Mouse (Mus musculus) embryo, embryonic 10 days (tissue): ENCODE results near the gene Ctsh.
"Not testable (repeated sequence)": the region's sequence is repeated elsewhere in the genome, so short reads cannot be mapped to it uniquely, and the experiment has no call there.

Source experiments
- DNase-seq: peaks from one replicate; pipeline ENCODE4 v3.0.0-alpha.2; 2015; ENCODE audit warnings: low spot score

The Ctsh gene

DNA sequence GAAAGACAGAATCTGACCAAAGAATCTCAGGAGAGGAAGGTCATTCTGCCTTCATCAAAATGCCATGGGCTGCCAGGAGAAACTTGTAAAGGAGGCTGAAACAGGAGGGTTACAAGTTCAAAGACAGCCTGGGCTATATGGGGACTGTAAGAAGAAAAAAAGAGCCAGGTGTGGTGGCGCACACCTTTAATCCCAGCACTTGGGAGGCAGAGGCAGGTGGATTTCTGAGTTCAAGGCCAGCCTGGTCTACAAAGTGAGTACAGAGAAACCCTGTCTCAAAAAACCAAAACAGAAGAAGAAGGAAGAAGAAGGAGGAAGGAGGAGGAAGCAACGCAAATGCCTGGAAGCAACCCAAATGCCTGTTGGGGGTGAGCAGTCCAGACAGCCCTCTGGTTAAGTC is at the start of gene Ctsh:
Gene Ctsh (plus strand): TSS at position 301 of the 400 bp plus-strand sequence.
- no peak for DNase-seq

DNA sequence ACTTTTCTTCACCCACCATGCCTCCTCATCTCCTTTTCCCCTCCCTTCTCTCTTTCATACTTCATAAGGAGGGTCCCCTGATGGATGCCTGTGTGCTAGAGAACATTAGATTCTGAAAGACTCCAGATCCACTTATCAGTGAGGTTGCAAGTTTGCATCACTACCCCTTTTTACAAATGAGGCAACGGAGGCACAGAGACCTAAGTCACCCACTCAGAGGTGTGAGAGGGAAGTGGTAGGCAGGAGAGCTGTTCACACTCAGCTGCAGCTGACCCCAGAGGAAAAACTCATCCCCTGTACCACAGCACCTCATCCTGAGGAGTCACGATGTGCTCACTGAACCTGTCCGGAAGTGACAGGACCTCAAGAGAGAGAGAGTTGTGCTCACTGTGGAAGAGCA is 47.5 kb upstream of the Ctsh start:
- DNase-seq, result no peak

DNA sequence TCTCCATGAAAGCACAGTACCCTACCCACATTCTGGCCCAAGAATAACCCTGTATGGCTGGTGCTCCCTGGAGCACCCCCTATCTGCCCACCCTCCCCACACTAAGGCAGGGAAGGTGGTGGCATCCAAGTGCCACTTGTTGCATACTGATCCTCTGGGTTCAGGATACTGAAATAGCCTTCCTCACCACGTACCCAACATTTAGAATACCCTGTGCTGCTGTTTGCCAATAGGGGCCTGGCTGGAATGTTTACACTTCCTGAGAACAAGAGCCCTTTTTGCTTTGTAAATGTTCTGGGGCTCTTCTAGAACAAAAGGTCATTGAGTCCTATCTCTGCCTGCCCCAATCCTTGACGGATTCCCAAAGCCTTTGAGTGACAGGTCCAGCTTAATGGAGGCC is 46.9 kb upstream of the Ctsh start:
- no peak for DNase-seq

DNA sequence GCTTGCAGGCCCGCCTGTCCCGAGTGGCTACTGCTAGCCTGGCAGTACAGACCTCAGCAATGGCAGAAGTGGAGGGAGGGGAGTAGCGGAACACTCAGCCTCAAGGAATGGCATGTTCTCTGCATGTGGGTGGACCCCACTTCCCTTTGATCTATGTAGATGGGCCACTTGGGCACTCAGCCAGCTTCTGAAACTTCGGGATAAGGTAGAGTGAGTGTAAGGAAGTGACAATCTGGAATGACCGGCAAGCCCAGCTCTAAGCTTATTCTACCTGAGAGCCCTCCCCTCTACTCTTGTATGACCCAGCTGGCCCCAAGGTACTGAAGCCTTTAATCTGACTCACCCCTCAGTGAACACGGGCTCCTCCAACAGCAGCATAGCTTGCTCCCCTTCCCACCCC is 45.8 kb upstream of the Ctsh start:
- no peak for DNase-seq

DNA sequence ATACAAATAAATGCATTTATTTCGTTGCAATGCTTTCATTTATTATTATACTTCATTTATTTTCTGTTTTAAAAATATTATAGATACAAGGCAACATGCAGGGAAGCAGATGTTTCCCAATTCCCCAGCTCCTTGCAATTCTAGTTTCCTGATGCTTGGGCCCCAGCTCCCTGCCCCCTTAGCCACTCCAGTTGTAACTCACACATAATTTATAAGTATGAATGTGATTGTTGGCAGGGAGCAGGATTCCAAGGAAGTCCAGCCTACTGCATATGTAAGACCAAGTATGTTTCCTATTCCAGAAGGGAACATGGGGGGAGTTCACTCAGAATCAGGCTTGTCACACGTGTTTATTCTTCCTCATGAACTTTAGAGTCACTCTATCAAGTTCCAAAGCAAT is 42.1 kb upstream of the Ctsh start:
- DNase-seq, result no peak

DNA sequence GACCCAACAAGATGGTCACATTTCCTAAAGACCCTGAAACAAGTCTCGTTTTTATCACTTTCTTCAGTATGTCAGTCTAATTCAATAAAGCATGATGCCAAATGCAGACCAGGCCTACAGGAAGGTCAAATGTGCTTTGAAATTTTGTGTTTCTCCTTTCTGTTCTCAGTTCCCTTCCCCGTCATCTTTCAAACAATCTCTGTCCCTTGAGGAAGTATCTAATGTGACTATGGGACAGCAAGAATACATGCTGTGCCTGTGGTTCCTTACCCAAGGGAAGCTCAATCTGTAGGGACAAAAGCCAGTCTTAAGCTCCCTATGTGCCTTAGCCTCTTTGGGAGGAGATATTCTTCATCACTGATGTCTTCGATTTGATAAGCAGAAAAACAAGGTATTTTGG is 39.3 kb upstream of the Ctsh start:
- no peak for DNase-seq

DNA sequence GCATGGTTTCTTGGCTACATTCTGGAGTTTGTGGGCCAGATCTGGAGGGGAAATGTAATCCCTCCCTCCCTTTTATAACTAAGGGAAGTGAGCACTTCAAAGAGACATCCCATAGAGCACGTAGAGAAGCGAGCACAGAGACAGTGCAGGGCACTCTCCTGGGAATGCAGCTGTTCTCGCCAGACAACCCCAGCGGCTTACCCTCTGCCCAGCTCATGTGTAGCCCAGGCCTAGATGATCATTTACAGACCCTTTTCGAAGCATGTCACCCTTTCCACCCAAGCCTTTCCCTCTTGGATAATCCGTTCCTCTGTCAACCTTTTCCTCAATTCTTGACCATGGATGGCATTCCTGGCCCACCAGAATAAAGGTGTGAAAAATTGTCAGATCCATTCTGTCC is 37.7 kb upstream of the Ctsh start:
- DNase-seq, result no peak

DNA sequence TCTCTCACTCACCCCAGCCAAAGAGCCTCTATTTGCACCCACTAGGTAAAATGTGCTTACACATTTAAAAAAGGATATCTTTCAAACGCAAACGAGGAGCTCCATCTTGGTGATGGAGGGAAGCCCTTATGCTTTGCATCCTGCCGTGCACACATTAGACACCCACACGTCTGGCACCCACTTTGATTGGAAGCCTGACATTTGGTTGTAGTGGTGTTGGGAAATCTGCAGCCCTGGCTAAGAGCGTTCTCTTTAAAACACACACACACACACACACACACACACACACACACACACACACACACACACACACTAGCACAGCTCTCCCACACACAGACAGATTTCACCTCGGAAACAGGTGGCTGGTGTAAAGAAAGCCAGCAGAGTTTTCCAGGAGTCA is 33.1 kb upstream of the Ctsh start:
- no peak for DNase-seq

DNA sequence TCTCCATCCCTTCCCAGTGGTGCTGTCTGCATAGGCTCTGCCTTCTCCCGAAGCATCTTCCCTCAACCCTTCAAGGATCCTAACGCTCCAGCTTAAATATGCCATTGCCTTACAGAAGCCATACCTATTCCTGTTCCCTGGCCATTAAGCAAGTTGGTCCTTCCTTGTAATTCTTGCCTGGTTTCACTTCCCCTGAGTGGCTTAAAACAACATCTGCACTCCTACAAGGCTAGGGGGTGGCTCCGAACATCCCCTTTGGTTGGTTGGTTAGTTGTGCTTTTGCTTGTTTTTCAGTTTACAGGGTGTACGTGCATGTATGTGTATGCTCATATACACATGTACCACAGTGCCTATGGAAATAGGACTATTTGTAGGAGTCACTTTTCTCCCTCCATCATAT is 32.5 kb upstream of the Ctsh start:
- no peak for DNase-seq

DNA sequence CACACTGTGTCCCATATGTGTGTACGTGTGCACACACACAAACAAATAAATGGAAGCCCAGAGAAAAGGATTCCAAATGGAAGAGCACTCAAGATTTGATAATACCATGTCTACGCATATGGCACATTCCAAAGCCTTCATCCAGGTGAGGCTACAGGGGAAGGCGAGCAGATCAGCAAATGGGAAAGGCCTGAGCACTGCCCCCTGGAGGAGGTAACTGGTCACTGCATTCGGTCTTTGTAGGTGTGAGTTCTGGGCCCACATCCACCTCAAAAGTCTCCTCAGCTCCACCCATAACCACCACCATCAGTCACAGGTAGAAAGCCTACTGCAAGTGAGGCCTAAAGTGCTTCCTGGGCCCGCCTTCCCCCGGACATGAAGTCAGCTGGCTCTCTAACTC is 26.2 kb upstream of the Ctsh start:
- no peak for DNase-seq

DNA sequence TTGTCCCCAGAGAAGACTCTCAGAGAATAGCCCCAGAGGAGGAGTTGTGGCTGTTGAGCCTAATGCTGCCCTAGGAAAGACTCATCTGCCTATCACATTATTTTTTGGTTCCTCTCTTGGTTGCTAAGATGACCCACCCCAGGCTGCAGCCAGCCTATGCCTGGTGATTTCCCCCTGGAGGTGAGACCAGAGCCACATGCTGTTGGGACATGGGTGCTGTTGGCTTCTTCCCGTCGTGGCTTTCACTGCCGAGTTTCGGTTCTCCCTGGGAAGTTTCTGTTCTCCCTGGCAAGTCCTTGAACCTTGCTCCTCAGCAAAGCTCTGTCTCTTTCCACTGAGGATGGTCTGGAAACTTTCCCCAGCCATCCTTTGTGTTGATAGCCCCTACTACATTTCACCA is 20.0 kb upstream of the Ctsh start:
- no peak for DNase-seq

DNA sequence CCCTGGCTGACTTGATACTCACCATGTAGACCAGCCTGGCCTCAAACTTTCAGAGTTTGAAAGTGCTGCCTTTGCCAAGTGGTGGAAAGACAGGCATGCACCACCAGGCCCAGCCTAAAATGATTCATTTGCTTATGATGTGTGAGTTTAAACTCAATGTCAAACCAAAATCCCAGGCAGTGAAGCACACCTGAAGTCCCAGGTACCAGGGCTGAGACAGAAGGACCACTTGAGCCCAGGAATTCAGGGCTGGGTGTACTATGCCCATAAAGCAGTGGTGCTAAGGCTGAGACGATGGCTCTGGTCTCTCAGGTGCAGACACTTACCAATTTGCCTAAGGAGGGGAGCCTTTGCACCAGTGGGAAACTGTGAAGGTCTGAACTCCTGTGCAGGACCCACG is 18.8 kb upstream of the Ctsh start:
- DNase-seq, result no peak

DNA sequence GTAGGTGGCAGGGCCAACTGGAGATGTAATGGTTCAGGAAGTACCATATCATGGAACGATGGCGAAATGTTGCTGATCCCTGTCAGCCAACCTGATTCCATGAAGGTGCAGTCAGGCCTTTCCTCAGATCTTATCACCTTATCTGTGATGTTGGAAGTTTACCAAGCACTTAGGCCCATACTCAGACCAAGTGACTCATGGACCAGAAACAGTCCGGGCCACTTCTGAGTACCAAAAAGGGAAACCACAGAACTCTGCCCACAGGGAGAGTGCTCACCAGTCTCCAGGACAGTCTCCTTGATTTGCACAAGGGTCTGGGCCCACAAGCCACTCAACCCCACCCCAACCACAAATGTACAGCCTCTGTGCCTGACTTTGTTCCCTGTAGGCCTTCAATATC is 18.2 kb upstream of the Ctsh start:
- DNase-seq, result no peak

DNA sequence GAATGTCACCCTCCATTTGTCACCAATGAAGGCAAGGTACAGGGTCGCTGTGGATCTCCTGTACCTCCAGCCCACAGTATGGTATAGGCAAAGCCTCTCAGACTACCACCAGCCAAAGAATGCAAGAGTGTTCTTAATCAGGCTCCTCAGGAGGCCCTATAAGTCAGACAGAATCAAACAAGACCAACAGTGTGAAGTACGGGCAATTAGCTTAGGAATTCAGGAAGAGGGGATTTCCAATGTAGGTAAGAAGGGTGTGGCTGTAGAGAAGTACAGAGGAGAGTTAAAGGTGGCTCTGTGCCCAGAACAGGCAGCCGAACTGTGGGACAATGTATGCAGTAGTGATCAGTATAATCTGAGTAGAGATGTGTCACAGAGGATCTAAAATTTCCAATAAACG is 17.6 kb upstream of the Ctsh start:
- DNase-seq, result no peak

DNA sequence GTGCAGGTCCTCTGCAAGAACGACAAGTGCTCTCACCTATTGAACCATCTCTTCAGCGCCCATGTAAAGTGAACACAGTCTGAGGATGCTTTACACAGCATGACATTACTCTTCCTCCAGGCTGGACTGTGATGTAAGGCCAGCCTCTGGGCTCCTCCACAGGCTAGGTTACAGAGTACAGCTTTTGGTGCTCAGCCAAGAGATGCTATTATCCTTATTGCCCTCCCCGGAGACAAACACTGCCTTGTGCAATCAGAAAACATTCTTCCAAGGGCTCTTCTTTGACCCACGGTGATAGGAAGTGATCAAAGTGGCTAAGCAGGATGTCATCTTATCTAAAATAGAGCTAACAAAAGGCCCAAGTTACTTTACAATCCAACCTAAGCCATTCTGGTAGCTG is 15.4 kb upstream of the Ctsh start:
- DNase-seq, result no peak

DNA sequence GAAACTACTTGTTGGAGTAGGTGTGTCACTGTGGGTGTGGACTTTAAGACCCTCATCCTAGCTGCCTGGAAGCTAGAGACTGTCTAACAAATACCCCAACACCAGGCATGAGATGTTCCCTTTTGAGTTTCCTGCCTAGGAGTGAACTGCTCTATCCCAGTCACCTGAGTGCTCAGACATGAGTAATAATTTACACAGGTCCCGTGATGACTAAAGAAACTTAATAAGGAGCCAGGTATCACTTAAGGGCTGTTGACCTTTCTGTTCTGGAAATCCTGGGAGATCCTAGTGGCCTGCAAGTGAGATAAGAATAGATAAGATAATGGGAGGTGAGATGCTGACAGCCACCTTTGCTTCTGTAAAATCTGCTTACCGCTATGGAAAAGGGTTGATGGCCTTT is 13.0 kb upstream of the Ctsh start:
- DNase-seq, result no peak

DNA sequence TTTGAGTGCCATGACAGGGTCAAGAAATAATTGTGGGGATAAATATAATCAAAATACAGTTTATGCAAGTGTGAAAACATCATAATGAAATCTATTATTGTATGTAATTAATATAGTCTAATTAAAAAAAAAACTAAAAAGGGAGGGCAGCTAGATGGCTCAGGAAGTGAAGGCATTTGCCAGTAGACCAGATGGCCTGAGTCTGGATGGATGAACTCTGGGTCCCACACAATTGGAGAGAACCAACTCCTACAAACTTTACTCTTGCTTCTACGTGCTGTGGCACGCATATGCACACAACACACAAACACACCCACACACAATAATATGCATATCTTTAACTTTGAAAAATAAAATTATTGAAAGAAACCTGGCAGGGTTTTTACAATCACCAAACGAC is 12.4 kb upstream of the Ctsh start:
- no peak for DNase-seq

DNA sequence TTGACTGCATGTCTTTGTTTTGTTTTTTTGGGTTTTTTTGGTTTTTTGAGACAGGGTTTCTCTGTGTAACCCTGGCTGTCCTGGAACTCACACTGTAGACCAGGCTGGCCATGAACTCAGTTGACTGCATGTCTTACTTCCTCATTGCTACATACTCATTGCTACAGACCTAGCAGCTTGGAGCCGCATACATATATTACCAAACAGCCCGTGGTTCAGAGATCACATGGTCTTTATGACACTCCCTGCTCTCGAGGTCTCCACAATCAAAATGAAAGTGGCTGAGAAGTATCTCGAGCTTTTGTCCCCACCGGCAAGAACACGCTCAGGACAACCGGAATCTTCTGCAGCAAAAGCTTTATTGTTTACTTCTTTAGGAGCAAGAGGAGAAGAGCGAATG is 11.0 kb upstream of the Ctsh start:
- not testable (repeated sequence) for DNase-seq

DNA sequence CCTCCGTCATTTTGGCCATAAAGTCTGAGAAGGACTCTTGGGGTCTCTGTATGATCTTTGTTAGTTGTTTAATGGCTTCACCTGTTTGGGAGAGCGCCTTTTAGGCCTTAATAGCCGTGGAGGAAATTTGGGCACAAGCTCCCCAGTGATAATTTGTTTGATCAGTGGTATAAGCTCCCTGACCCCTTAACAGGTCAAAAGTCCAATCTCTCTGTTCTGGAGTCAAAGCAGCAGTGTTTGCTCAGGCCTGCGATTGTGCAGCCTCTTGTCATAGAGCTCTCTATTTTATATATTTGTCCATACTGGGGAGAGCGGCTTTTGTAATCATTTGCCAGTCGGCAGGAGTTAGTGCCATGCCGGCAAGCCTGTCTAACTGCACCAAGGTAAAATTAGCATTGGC is 8.8 kb upstream of the Ctsh start:
- DNase-seq, result no peak

DNA sequence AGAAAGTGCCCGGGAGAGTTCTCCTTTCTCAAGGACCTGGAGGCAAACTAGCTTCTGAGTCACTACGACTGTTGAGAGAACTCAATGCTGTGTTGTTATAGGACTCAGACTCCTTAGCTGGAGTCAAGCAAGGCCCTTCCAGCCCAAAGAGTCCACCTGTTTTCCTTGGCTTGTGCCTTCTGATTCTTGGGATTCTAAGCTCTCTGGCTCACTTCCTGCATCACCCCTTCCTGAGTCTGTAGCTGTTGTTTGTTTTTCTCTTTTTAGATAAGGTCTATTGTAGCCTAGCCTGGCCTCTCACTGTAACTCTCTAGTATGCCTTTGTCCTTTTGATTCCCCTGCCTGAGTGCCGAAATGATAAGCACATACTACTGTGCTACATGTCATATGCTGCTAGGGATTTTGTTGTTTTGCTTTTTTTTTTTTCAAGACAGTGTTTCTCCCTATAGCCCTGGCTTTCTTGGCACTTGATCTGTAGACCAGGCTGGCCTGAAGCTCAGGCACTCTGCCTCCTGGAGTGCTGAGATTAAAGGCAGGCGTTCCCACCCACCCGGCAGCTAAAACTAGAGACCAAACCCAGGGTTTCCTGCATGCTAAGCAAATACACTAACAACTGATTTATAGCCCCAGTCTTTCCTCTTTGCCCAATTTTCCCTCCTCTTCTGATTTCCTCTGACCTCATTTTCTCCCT is 5.9 kb upstream of the Ctsh start:
- no peak for DNase-seq

DNA sequence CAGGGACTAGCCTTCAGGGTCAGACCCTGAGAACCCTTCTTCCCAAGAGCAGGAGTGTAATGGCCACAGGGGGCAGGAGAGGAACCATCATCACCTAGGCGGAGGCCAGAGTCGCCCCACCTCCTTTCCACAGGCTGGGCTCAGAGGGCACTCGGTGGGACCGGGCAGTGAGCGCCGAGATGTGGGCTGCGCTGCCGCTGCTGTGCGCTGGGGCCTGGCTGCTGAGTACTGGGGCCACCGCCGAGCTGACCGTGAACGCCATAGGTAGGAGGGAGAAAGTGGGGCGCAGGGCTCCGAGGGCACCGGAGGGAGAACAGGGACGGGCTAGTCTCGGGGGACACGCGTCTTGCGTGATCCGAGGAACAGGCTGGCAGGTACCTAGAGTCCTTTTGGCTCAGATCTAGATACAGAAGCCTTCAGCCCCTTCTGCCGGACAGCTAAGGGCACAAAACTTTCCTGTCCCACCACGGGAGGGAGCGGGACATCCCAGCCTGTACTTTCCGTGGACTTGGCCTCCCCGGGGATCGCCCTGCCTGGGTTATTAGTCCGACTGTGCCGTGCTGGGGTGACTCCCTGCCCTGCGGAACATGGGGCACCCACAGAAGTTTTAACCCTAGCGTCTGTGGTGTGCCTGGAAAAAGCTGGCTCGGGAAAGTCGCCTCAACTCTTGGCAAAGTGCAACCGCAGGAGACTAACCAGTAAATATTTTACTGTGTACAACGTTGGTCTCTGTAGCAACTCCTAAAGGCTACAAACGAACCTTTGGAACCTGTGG is 606 bp downstream of the Ctsh start:
- peak; percentile 84 for DNase-seq

DNA sequence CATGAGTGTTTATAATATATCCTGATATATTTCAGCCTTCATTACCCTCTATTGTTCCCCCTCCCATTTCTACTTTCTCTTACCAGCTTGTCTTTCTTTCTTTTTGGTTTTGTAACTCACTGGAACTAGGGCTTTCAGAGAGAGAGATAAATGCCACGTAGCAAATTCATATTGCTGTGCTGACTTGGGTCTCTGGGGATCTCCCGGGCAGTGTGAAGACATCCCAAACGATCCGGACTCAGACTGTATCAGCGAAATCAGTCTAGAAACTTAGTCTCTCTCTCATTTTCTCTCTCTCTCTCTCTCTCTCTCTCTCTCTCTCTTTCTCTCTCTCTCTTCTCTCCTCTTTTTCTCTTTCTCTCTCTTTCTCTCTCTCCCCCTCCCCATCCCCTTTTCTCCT is 1.5 kb downstream of the Ctsh start:
- DNase-seq, result no peak

DNA sequence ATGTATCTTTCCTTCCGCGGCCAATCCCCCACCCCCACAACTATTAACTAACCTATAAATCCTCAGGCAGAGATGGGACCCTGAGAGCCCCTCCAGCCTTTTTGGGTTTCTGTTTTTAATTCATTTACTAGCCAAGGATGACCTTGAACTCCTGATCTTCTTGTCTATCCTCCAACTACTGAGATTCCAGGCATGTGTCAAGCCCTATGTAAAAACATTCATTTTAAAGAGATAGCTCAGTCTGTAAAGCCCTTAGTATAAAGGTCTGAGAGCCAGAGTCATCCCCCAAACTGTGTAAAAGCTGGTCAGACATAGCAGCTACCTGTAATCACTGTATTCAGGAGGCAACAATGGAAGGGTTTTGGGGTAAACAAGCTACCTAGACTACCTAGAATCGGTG is 2.0 kb downstream of the Ctsh start:
- no peak for DNase-seq

DNA sequence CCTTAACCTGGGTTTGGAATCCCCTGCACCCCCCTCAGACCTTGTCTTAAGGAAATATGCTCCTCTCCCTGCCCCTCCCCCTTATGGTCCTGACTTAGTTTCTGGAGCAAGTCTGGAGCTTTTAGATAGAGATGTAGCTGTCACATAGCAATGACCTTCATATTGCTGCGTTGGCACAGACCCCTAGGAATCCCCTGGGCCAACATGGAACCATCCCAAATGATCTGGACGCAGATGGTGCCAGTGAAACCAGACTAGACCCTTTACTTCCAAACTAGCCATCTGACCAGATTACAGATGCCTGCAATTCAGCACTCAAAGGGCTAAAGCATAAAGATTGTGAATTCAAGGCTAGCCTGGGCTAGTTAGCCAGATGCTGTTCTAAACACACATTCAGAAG is 2.8 kb downstream of the Ctsh start:
- no peak for DNase-seq
